Mouse (Mus musculus) left cerebral cortex, postnatal 14 days (tissue): ENCODE results near the gene Kif3c. TPM values are rescaled to one million over a fixed set of nuclear protein-coding genes. Genes with fewer than 3 reads are reported as not detected.

Experiments used
- DNase-seq, 2 experiments: peaks; one replicate each; pipeline ENCODE4 v3.0.0; 2021 to 2022; ENCODE audit warnings: low spot score in 2 of 2, mixed read lengths in 1 of 2
- intact Hi-C: fragments of 180-260 bp; cut with DNase I; formaldehyde crosslinking; loops from one replicate; pipeline ENCODE4 v1.15.1; 2025
- total RNA-seq, 2 experiments: library from RNA; stranded (reverse); gene quantifications; 2 replicates each; pipeline ENCODE4 v1.2.3; 2021

Gene Kif3c
- total RNA-seq, 2 experiments from 2014 or later: 210 to 212 TPM

GRCm38 (mm10) chr12:3406585-3406984 lies 41.7 kb downstream of the Kif3c start:
- intact Hi-C loops: no loop called here
- DNase-seq: peak; percentile 36 to 82

GRCm38 (mm10) chr12:3414956-3415355 lies 50.0 kb downstream of the Kif3c start:
- intact Hi-C loops: no loop called here
- no peak for DNase-seq

GRCm38 (mm10) chr12:3418761-3419160 lies 53.8 kb downstream of the Kif3c start:
- intact Hi-C loops: no loop called here
- no peak for DNase-seq

- intact Hi-C loops: no loop called here
These were observed 55.6 kb downstream of the Kif3c start for GRCm38 (mm10) chr12:3420519-3420918.

GRCm38 (mm10) chr12:3422786-3423185 lies 57.9 kb downstream of the Kif3c start:
- intact Hi-C loops: no loop called here
- DNase-seq: no peak

More at GRCm38 (mm10) chr12:3420519-3420918, 55.6 kb downstream of the Kif3c start:
- DNase-seq: no peak

GRCm38 (mm10) chr12:3424179-3424578 lies 59.2 kb downstream of the Kif3c start:
- DNase-seq: no peak
- intact Hi-C loops: no loop called here

GRCm38 (mm10) chr12:3425375-3426341 lies 60.7 kb downstream of the Kif3c start:
- DNase-seq: peak; percentile 57 to 59
- intact Hi-C loops: loop anchor here (5.0 kb wide), 1 partner anchor 147 kb away; the partner anchor contains the start of gene Dtnb

GRCm38 (mm10) chr12:3426530-3427034 lies 61.6 kb downstream of the Kif3c start, which contains the start of gene Asxl2:
Gene Asxl2, plus strand, starts transcription at chr12:3426857.
- DNase-seq: peak; percentile 100
- intact Hi-C loops: loop anchor here (5.0 kb wide), 1 partner anchor 146 kb away; the partner anchor contains the start of gene Dtnb

GRCm38 (mm10) chr12:3427067-3427889 lies 62.3 kb downstream of the Kif3c start:
- intact Hi-C loops: loop anchor here (5.0 kb wide), 1 partner anchor 145 kb away; the partner anchor contains the start of gene Dtnb
- DNase-seq: peak; percentile 75 to 84

- intact Hi-C loops: loop anchor here (5.0 kb wide), 1 partner anchor 144 kb away; the partner anchor contains the start of gene Dtnb
- DNase-seq: no peak
These were observed 63.2 kb downstream of the Kif3c start for GRCm38 (mm10) chr12:3427891-3428775.

- DNase-seq: no peak
- intact Hi-C loops: loop anchor here (5.0 kb wide), 1 partner anchor 142 kb away; the partner anchor contains the start of gene Dtnb
These were observed 64.9 kb downstream of the Kif3c start for GRCm38 (mm10) chr12:3429681-3430442.

GRCm38 (mm10) chr12:3430443-3430753 lies 65.5 kb downstream of the Kif3c start:
- intact Hi-C loops: no loop called here
- no peak for DNase-seq

- intact Hi-C loops: no loop called here
- DNase-seq: no peak
These were observed 66.1 kb downstream of the Kif3c start for GRCm38 (mm10) chr12:3430985-3431384.

GRCm38 (mm10) chr12:3433736-3434135 lies 68.8 kb downstream of the Kif3c start:
- intact Hi-C loops: no loop called here
- DNase-seq: no peak

GRCm38 (mm10) chr12:3436446-3436845 lies 71.5 kb downstream of the Kif3c start:
- no peak for DNase-seq
- intact Hi-C loops: no loop called here

- no peak for DNase-seq
- intact Hi-C loops: no loop called here
These were observed 72.9 kb downstream of the Kif3c start for GRCm38 (mm10) chr12:3437815-3438214.

- intact Hi-C loops: no loop called here
These were observed 76.0 kb downstream of the Kif3c start for GRCm38 (mm10) chr12:3440916-3441315.

GRCm38 (mm10) chr12:3441361-3441760 lies 76.4 kb downstream of the Kif3c start:
- intact Hi-C loops: no loop called here
- DNase-seq: no peak

More at GRCm38 (mm10) chr12:3440916-3441315, 76.0 kb downstream of the Kif3c start:
- no peak for DNase-seq
